Mouse (Mus musculus) heart, embryonic 11.5 days (tissue): ENCODE results near the gene Ppp4r4. TPM values are rescaled to one million over a fixed set of nuclear protein-coding genes. Genes with fewer than 3 reads are reported as not detected.
"Not testable (repeated sequence)": the region's sequence is repeated elsewhere in the genome, so short reads cannot be mapped to it uniquely, and the experiment has no call there.

ENCODE experiments used
- ATAC-seq: fragments of 200-750 bp; cut with Nextera tagmentation; replicated peaks from 2 replicates; pipeline ENCODE4 v1.8.0; 2017; ENCODE audit warnings: moderate library complexity; ENCODE audit not compliant: insufficient number of reproducible peaks, low FRiP score, low TSS enrichment
- H3K27ac ChIP-seq: fragments of 300-500 bp; sonication (generic); 2 replicates; pipeline ENCODE4 v1.5.1; 2014; ENCODE audit warnings: mild to moderate bottlenecking, low read depth, low read length
- H3K27me3 ChIP-seq: fragments of 300-500 bp; sonication (generic); 2 replicates; pipeline ENCODE4 v1.6.1; 2014; ENCODE audit warnings: mild to moderate bottlenecking, low read length, mixed read lengths; ENCODE audit not compliant: control insufficient read depth, insufficient read depth
- H3K36me3 ChIP-seq: fragments of 300-500 bp; sonication (generic); 2 replicates; pipeline ENCODE4 v1.6.1; 2014; ENCODE audit warnings: mild to moderate bottlenecking, low read length, moderate library complexity, mixed read lengths; ENCODE audit not compliant: control insufficient read depth, insufficient read depth
- H3K4me1 ChIP-seq: fragments of 300-500 bp; sonication (generic); 2 replicates; pipeline ENCODE4 v1.6.1; 2014; ENCODE audit warnings: low read length; ENCODE audit not compliant: control insufficient read depth, insufficient read depth
- H3K4me2 ChIP-seq: fragments of 300-500 bp; sonication (generic); 2 replicates; pipeline ENCODE4 v1.6.1; 2014; ENCODE audit warnings: mild to moderate bottlenecking, moderate library complexity
- H3K4me3 ChIP-seq: fragments of 300-500 bp; sonication (generic); 2 replicates; pipeline ENCODE4 v1.5.1; 2014; ENCODE audit warnings: low read depth, low read length
- H3K9ac ChIP-seq: fragments of 300-500 bp; sonication (generic); 2 replicates; pipeline ENCODE4 v1.6.1; 2014; ENCODE audit warnings: mild to moderate bottlenecking, low read depth, low read length, moderate library complexity
- H3K9me3 ChIP-seq: fragments of 300-500 bp; sonication (generic); replicated peaks from 2 replicates; pipeline ENCODE4 v1.6.1; 2016; ENCODE audit warnings: low read length; ENCODE audit not compliant: control insufficient read depth
- WGBS: fragments of 180-500 bp; shearing (Covaris S2); extraction: QIAGEN DNeasy Blood & Tissue Kit; methylation state at CpG from one replicate; pipeline ENCODE4 v1.1.7; 2014; ENCODE audit not compliant: insufficient replicate concordance; 5-methylcytosine and 5-hydroxymethylcytosine counted together
- polyA plus RNA-seq: library from polyadenylated mRNA; unstranded; fragments of >200 nt; fragmentation: Nextera tagmentation; extraction: Ambion mirVana; gene quantifications from 2 replicates; pipeline ENCODE4 v1.2.1, GENCODE M21; 2014

The Ppp4r4 gene
- polyA plus RNA-seq, 1 experiment from 2014 or later, result 0.60 TPM

GRCm38 (mm10) chr12:103567129-103567528 is 35.0 kb downstream of the Ppp4r4 start:
- 55% methylated on average over 3 of the region's 3 CpGs for WGBS
- Histone ChIP-seq H3K9me3 (no peaks in the 10 kb centered on the region), H3K27ac (no peak overlapping the region), H3K4me1 (no peaks in the 10 kb centered on the region), H3K27me3 (no peaks in the 10 kb centered on the region), H3K36me3 (no peaks in the 10 kb centered on the region), H3K4me2 (no peak overlapping the region), H3K9ac (no peak overlapping the region), H3K4me3 (no peak overlapping the region)
- ATAC-seq, result no peak

GRCm38 (mm10) chr12:103569690-103570089 is 37.6 kb downstream of the Ppp4r4 start:
- Histone ChIP-seq H3K27ac (no peak overlapping the region), H3K9ac (no peak overlapping the region), H3K9me3 (no peaks in the 10 kb centered on the region), H3K36me3 (no peaks in the 10 kb centered on the region), H3K4me3 (no peak overlapping the region), H3K27me3 (no peaks in the 10 kb centered on the region), H3K4me1 (no peaks in the 10 kb centered on the region), H3K4me2 (no peak overlapping the region)
- ATAC-seq, result no peak
- 54% methylated on average over 6 of the region's 6 CpGs for WGBS

- ATAC-seq, result not testable (repeated sequence)
- WGBS, result 82% methylated on average over 6 of the region's 6 CpGs
These were observed 46.1 kb downstream of the Ppp4r4 start for GRCm38 (mm10) chr12:103578148-103578547.

DNA sequence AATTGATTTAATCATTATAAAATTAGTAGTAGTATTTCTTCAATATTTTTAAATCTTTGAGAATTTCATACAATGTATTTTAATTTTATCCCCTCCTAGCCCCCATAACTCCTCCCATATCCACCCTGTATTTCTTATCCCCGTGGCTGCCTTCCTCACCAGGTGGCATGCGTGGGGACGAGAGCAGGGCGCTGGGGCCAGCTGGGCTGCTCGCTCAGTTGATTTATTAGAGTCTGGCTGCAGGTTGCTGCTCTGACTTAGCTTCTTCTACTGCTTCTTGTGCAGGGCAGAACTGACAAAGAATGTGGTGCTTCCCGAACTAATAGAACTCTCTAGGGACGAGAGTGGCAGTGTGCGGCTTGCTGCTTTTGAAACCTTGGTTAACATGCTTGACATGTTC is 51.7 kb downstream of the Ppp4r4 start:
- H3K4me2 ChIP-seq, result no peak overlapping the region
- H3K9me3 ChIP-seq, result no peaks in the 10 kb centered on the region
- H3K27me3 ChIP-seq, result no peaks in the 10 kb centered on the region
- no peak overlapping the region for H3K4me3 ChIP-seq
- no peak overlapping the region for H3K27ac ChIP-seq
- WGBS, result 79% methylated on average over 8 of the region's 8 CpGs
- no peaks in the 10 kb centered on the region for H3K36me3 ChIP-seq
- H3K4me1 ChIP-seq, result no peaks in the 10 kb centered on the region
- no peak overlapping the region for H3K9ac ChIP-seq
- ATAC-seq, result no peak

More at GRCm38 (mm10) chr12:103578148-103578547, 46.1 kb downstream of the Ppp4r4 start:
- H3K4me2 ChIP-seq, H3K27ac ChIP-seq, H3K9me3 ChIP-seq, H3K36me3 ChIP-seq, H3K4me1 ChIP-seq, H3K4me3 ChIP-seq, H3K27me3 ChIP-seq, H3K9ac ChIP-seq: not testable (repeated sequence)

GRCm38 (mm10) chr12:103598411-103598810 is 66.3 kb downstream of the Ppp4r4 start:
- no peaks in the 10 kb centered on the region for H3K4me1 ChIP-seq
- no peak overlapping the region for H3K27ac ChIP-seq
- H3K4me3 ChIP-seq, result no peak overlapping the region
- H3K9ac ChIP-seq, result no peak overlapping the region
- H3K4me2 ChIP-seq, result no peak overlapping the region
- no peaks in the 10 kb centered on the region for H3K27me3 ChIP-seq
- H3K36me3 ChIP-seq, result no peaks in the 10 kb centered on the region
- ATAC-seq, result no peak
- 19% methylated on average over 2 of the region's 2 CpGs for WGBS
- H3K9me3 ChIP-seq, result no peaks in the 10 kb centered on the region

GRCm38 (mm10) chr12:103600364-103600763 is 68.3 kb downstream of the Ppp4r4 start:
- H3K4me2 ChIP-seq, result no peak overlapping the region
- 23% methylated on average over 3 of the region's 3 CpGs for WGBS

GRCm38 (mm10) chr12:103601839-103602238 is 69.8 kb downstream of the Ppp4r4 start:
- no peaks in the 10 kb centered on the region for H3K9me3 ChIP-seq
- 75% methylated on average over 3 of the region's 3 CpGs for WGBS
- H3K36me3 ChIP-seq, result no peaks in the 10 kb centered on the region
- no peak overlapping the region for H3K9ac ChIP-seq
- no peak for ATAC-seq
- H3K27me3 ChIP-seq, result no peaks in the 10 kb centered on the region
- no peak overlapping the region for H3K4me2 ChIP-seq
- no peaks in the 10 kb centered on the region for H3K4me1 ChIP-seq
- H3K27ac ChIP-seq, result no peak overlapping the region
- no peak overlapping the region for H3K4me3 ChIP-seq

More at GRCm38 (mm10) chr12:103600364-103600763, 68.3 kb downstream of the Ppp4r4 start:
- Histone ChIP-seq H3K4me3 (no peak overlapping the region), H3K27me3 (no peaks in the 10 kb centered on the region), H3K9ac (no peak overlapping the region), H3K36me3 (no peaks in the 10 kb centered on the region), H3K9me3 (no peaks in the 10 kb centered on the region), H3K27ac (no peak overlapping the region), H3K4me1 (no peaks in the 10 kb centered on the region)
- no peak for ATAC-seq

DNA sequence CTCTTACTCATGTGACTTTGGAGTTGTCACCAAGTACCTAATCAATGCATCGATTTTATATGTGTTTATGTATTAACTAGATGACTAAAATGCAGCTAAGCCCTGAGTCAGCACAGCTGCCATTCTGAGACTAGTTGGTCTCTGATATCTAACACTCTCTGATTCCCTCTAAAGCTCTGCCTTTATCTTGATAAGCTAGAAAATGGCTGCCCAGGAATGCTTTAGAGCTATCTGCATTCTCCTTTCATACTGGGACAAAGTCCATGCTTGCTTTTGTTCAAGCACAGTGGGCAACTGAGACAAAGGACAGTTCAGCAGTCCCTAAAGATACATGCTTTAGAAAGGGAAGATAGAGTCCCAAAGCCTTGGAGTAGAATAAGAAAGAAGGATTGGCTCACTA is 83.1 kb downstream of the Ppp4r4 start:
- H3K4me1 ChIP-seq, result no peaks in the 10 kb centered on the region
- no peak overlapping the region for H3K4me3 ChIP-seq
- WGBS, result 78% methylated on average over 1 of the region's 1 CpGs
- H3K27ac ChIP-seq, result no peak overlapping the region
- no peaks in the 10 kb centered on the region for H3K9me3 ChIP-seq
- H3K4me2 ChIP-seq, result no peak overlapping the region
- no peaks in the 10 kb centered on the region for H3K36me3 ChIP-seq
- ATAC-seq, result no peak
- H3K9ac ChIP-seq, result no peak overlapping the region
- no peaks in the 10 kb centered on the region for H3K27me3 ChIP-seq

GRCm38 (mm10) chr12:103615734-103616133 is 83.7 kb downstream of the Ppp4r4 start:
- Histone ChIP-seq H3K4me1 (no peaks in the 10 kb centered on the region), H3K36me3 (no peaks in the 10 kb centered on the region), H3K9me3 (no peaks in the 10 kb centered on the region), H3K4me2 (no peak overlapping the region), H3K4me3 (no peak overlapping the region), H3K27me3 (no peaks in the 10 kb centered on the region), H3K9ac (no peak overlapping the region), H3K27ac (no peak overlapping the region)
- WGBS, result 74% methylated on average over 4 of the region's 4 CpGs
- no peak for ATAC-seq
